ENCODE assay signal across 27 mouse cellular contexts in the genomic region with DNA sequence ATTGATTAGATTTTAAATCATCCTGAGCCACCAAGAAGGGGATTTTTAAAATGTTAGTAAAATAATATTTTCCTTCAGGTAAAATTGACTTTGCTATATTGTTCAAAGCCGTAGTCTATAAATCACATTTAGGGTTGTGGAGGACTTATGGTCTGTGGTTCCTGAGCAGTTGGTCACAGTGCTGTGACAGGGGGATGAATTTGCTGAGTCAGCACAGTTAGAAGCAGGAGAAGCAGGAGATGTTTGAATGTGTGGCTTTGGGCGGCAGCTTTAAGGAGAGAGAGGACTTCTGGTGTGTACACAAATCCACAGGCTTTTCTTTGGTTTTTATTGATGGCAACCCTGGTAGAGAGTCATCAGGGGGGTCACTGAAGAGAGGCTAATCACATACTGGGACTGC.
DNase-seq lines count a peak whose midpoint lies in the region; ATAC-seq and TF ChIP-seq lines count a peak whose summit lies in the region.
"Had no signal": no experiment of that assay in that cellular context is flagged by ENCODE, and none has a peak within 500 bp of the region (broad histone marks: within the 10 kb centered on the region; RNA-seq: fewer than 3 reads in every experiment).

No protein-coding gene starts in this region.

- peak overlapping the region; percentile 36; the same call in 1 of the 2 replicates for H3K27ac ChIP-seq in heart, embryonic 13.5 days (replicated peaks)
- peak overlapping the region; percentile 38; the same call in 1 of the 2 replicates for H3K27ac ChIP-seq in kidney, embryonic 16.5 days (ENCODE audit: low read length)
- H3K27ac ChIP-seq in MEL (ENCODE audit: control insufficient read depth, low read depth, low read length): no peak overlapping the region
- no peak overlapping the region for H3K27ac ChIP-seq in forebrain, embryonic 10.5 days
- H3K27ac ChIP-seq: embryonic facial prominence, embryonic 10.5 days; embryonic facial prominence, embryonic 13.5 days; gastrocnemius, adult 2 months; hindbrain, embryonic 15.5 days had no signal

- no peak for TF ChIP-seq EP300 in MEL (IDR thresholded peaks at IDR 0.05; ENCODE audit: low read depth in 1 of 2, low read length in 2 of 2)

- intact Hi-C loops in heart, postnatal 25 days (cut with DNase I): no loop called here
- intact Hi-C loops in heart, postnatal 14 days (cut with DNase I): no loop called here

- peak; percentile 51 for DNase-seq in heart, adult 11 months
- DNase-seq in heart, postnatal 25 days (ENCODE audit: low spot score): no peak
- no peak for DNase-seq in heart, postnatal 14 days
- DNase-seq in kidney, adult 8-10 months: no peak
- no peak for DNase-seq in MEL (ENCODE audit: low read depth, low spot score)
- DNase-seq in forebrain, embryonic 10.5 days (ENCODE audit: extremely low spot score, low spot score): no peak
- DNase-seq: adrenal gland, adult 8-10 months; adrenal gland, postnatal 25 days; cerebellum, adult 11-12 months; cerebellum, adult 8-10 months; cerebellum, postnatal 10 days; cerebellum, postnatal 36 days; embryo, embryonic 11 days; forebrain, postnatal 0 days; gastrocnemius, adult 2 months; gastrocnemius, postnatal 14 days; heart, adult 18-20 months; heart, postnatal 36 days had no signal

- H3K4me3 ChIP-seq in heart, embryonic 13.5 days: no peak overlapping the region
- no peak overlapping the region for H3K4me3 ChIP-seq in kidney, embryonic 16.5 days (ENCODE audit: low read length)
- H3K4me3 ChIP-seq in MEL (ENCODE audit: control insufficient read depth in 1 of 2, insufficient read depth in 1 of 2, low read depth in 2 of 2, low read length in 2 of 2): no peak overlapping the region
- H3K4me3 ChIP-seq in forebrain, embryonic 10.5 days: no peak overlapping the region
- H3K4me3 ChIP-seq: embryonic facial prominence, embryonic 10.5 days; embryonic facial prominence, embryonic 13.5 days; gastrocnemius, adult 2 months; heart, embryonic 12.5 days; hindbrain, embryonic 15.5 days had no signal

- H3K79me2 ChIP-seq in MEL (ENCODE audit: control insufficient read depth, insufficient read depth, low read length, poor library complexity): no peaks in the 10 kb centered on the region

- H3K27me3 ChIP-seq in heart, embryonic 13.5 days (replicated peaks): no peaks in the 10 kb centered on the region
- no peaks in the 10 kb centered on the region for H3K27me3 ChIP-seq in kidney, embryonic 16.5 days (ENCODE audit: insufficient read depth, low read length)
- no peaks in the 10 kb centered on the region for H3K27me3 ChIP-seq in MEL (ENCODE audit: control insufficient read depth in 1 of 2, insufficient read depth in 2 of 2, low read length in 2 of 2)
- H3K27me3 ChIP-seq in forebrain, embryonic 10.5 days (ENCODE audit: poor library complexity, severe bottlenecking): no peaks in the 10 kb centered on the region
- H3K27me3 ChIP-seq: embryonic facial prominence, embryonic 13.5 days; heart, embryonic 12.5 days; hindbrain, embryonic 15.5 days had no signal

- no peak for TF ChIP-seq RAD21 in MEL (IDR thresholded peaks at IDR 0.05; ENCODE audit: low read depth, low read length)

- no peak for TF ChIP-seq CTCF in MEL (IDR thresholded peaks at IDR 0.05 in 2 of 3, conservative IDR thresholded peaks at IDR 0.05 in 1 of 3; ENCODE audit: control insufficient read depth in 1 of 3, insufficient read depth in 1 of 3, low read depth in 2 of 3, low read length in 3 of 3, poor library complexity in 1 of 3, severe bottlenecking in 1 of 3)

- H3K4me2 ChIP-seq in heart, embryonic 13.5 days: no peak overlapping the region
- H3K4me2 ChIP-seq in kidney, embryonic 16.5 days (replicated peaks; ENCODE audit: low read depth, low read length): no peak overlapping the region
- H3K4me2 ChIP-seq: embryonic facial prominence, embryonic 13.5 days; heart, embryonic 12.5 days; hindbrain, embryonic 15.5 days had no signal

- 64% methylated on average over 2 of the region's 2 CpGs for WGBS in heart, embryonic 13.5 days
- WGBS in kidney, embryonic 16.5 days: 52% methylated on average over 2 of the region's 2 CpGs
- 71% methylated on average over 2 of the region's 2 CpGs for WGBS in forebrain, embryonic 10.5 days

- H3K36me3 ChIP-seq in heart, embryonic 13.5 days: no peaks in the 10 kb centered on the region
- H3K36me3 ChIP-seq in kidney, embryonic 16.5 days (ENCODE audit: insufficient read depth, low read length): no peaks in the 10 kb centered on the region
- H3K36me3 ChIP-seq in MEL (ENCODE audit: control insufficient read depth in 1 of 2, insufficient read depth in 2 of 2, low read length in 2 of 2): no peaks in the 10 kb centered on the region
- H3K36me3 ChIP-seq in forebrain, embryonic 10.5 days (replicated peaks): no peaks in the 10 kb centered on the region
- H3K36me3 ChIP-seq: embryonic facial prominence, embryonic 10.5 days; heart, embryonic 12.5 days; hindbrain, embryonic 15.5 days had no signal

- no peak for TF ChIP-seq POLR2A in MEL (IDR thresholded peaks at IDR 0.05; ENCODE audit: control insufficient read depth in 1 of 2, insufficient read depth in 1 of 2, low read depth in 1 of 2, low read length in 2 of 2, poor library complexity in 1 of 2)

- peaks cover 41% of the 10 kb centered on the region for H3K4me1 ChIP-seq in heart, embryonic 13.5 days
- peaks cover 26% of the 10 kb centered on the region for H3K4me1 ChIP-seq in kidney, embryonic 16.5 days (ENCODE audit: insufficient read depth, low read length)
- no peaks in the 10 kb centered on the region for H3K4me1 ChIP-seq in MEL (ENCODE audit: control insufficient read depth in 1 of 2, insufficient read depth in 2 of 2, low read length in 2 of 2)
- H3K4me1 ChIP-seq in forebrain, embryonic 10.5 days: peaks cover 12% of the 10 kb centered on the region
- H3K4me1 ChIP-seq: hindbrain, embryonic 15.5 days had no signal

- no peak overlapping the region for H3K9ac ChIP-seq in heart, embryonic 13.5 days
- H3K9ac ChIP-seq in kidney, embryonic 16.5 days (replicated peaks; ENCODE audit: low read length): no peak overlapping the region
- H3K9ac ChIP-seq in MEL (ENCODE audit: control insufficient read depth, low read depth, low read length, poor library complexity, severe bottlenecking): no peak overlapping the region
- H3K9ac ChIP-seq: embryonic facial prominence, embryonic 13.5 days; forebrain, postnatal 0 days; heart, embryonic 12.5 days; hindbrain, embryonic 15.5 days had no signal

- ATAC-seq in heart, embryonic 13.5 days (ENCODE audit: extremely low read depth, insufficient number of reproducible peaks, low FRiP score, low TSS enrichment): no peak
- no peak for ATAC-seq in kidney, embryonic 16.5 days (ENCODE audit: low FRiP score, low TSS enrichment)
- ATAC-seq: activated CD4-positive, CD25-positive, alpha-beta regulatory T cell, adult 4 months; forebrain, embryonic 14.5 days; forebrain, postnatal 0 days; intestine, postnatal 0 days had no signal

- no peaks in the 10 kb centered on the region for H3K9me3 ChIP-seq in heart, embryonic 13.5 days
- no peaks in the 10 kb centered on the region for H3K9me3 ChIP-seq in kidney, embryonic 16.5 days (ENCODE audit: low read length)
- no peaks in the 10 kb centered on the region for H3K9me3 ChIP-seq in MEL (replicated peaks; ENCODE audit: insufficient read depth, low read length)
- H3K9me3 ChIP-seq in forebrain, embryonic 10.5 days: no peaks in the 10 kb centered on the region
- H3K9me3 ChIP-seq: embryonic facial prominence, embryonic 10.5 days; embryonic facial prominence, embryonic 13.5 days; heart, embryonic 12.5 days; hindbrain, embryonic 15.5 days had no signal

TF ChIP-seq in MEL, 35 proteins besides CTCF, POLR2A, EP300 and RAD21:
- TF ChIP-seq MAFK (IDR thresholded peaks at IDR 0.05; ENCODE audit: borderline replicate concordance, low read depth, low read length) (peak; percentile 56; the same call in 1 of the 2 replicates), MAZ (IDR thresholded peaks at IDR 0.05; ENCODE audit: low read depth, low read length) (no peak)
TF ChIP-seq in MEL: peak in this region for 1.

Comparison
In these comparisons a context has a peak if more than half of its experiments do, and no peak if none do; other contexts are left out.
1. H3K27ac ChIP-seq: peak in heart, embryonic 13.5 days (single experiment) and kidney, embryonic 16.5 days (single experiment); none in MEL (single experiment) and forebrain, embryonic 10.5 days (single experiment).